ENCODE assay signal across 8 mouse cellular contexts in the genomic region with DNA sequence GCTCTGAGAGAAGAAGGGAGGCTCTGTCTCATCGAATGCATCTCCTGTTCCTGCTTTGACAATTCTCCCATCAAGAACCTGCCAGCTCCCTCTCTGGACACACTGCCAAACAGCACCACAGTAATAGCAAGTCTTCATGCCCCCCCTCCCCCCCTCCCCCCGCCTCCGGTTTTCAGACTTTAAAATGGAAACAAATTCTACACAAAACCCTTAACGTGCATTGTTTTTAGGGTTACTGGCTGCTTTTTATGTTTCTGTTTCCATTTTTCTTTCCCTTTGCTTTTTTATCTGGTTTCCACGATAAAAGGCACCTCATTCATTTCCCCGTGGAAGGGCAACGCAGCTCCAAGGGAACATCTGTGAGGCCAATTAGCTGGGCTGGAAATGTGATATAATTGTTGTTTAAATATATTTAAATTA.
DNase-seq lines count a peak whose midpoint lies in the region; ATAC-seq and TF ChIP-seq lines count a peak whose summit lies in the region.

No protein-coding gene starts in this region.

- TF ChIP-seq CTCF in cerebellum, adult 2 months (IDR thresholded peaks at IDR 0.05; ENCODE audit: borderline replicate concordance, insufficient read depth, low read depth, low read length): no peak; the same call in 1 of the 2 replicates

- no peak overlapping the region for H3K9ac ChIP-seq in limb, embryonic 14.5 days (ENCODE audit: low read depth, low read length, severe bottlenecking)

- TF ChIP-seq POLR2A in cerebellum, adult 2 months (IDR thresholded peaks at IDR 0.05; ENCODE audit: borderline replicate concordance, insufficient read depth, low read length): no peak
- TF ChIP-seq POLR2A in limb, embryonic 14.5 days (IDR thresholded peaks at IDR 0.05; ENCODE audit: borderline replicate concordance, extremely low read depth, insufficient read depth, insufficient read length): no peak

- H3K9me3 ChIP-seq in limb, embryonic 14.5 days (ENCODE audit: control insufficient read depth, low read length): no peaks in the 10 kb centered on the region

- ATAC-seq in limb, embryonic 14.5 days (ENCODE audit: low FRiP score, low read depth): no peak

- H3K4me2 ChIP-seq in limb, embryonic 14.5 days (replicated peaks; ENCODE audit: low read depth, low read length, severe bottlenecking): peak overlapping the region; percentile 43

- H3K27ac ChIP-seq in cerebellum, adult 2 months (ENCODE audit: insufficient read depth, low read length): no peak overlapping the region
- H3K27ac ChIP-seq in limb, embryonic 14.5 days (replicated peaks; ENCODE audit: low read depth, low read length): no peak overlapping the region

- WGBS in cerebellum, adult 2 months: 4% methylated on average over 7 of the region's 7 CpGs
- 3% methylated on average over 7 of the region's 7 CpGs for WGBS in limb, embryonic 14.5 days

- no peaks in the 10 kb centered on the region for H3K4me1 ChIP-seq in cerebellum, adult 2 months (ENCODE audit: control insufficient read depth, insufficient read depth, low read length)
- no peaks in the 10 kb centered on the region; the same call in 1 of the 2 replicates for H3K4me1 ChIP-seq in limb, embryonic 14.5 days (ENCODE audit: control insufficient read depth, insufficient read depth, low read length)

- DNase-seq in cerebellum, adult 2 months: peak in 1 of 2 experiments; percentile 29
- no peak for DNase-seq in cerebellum, adult 9-11 months
- DNase-seq in right cerebral cortex, adult 18-20 months: peak; percentile 3
- no peak for DNase-seq in right cerebral cortex, postnatal 25 days
- DNase-seq in limb, embryonic 14.5 days (ENCODE audit: low spot score): peak; percentile 13
- peak; percentile 13 for DNase-seq in right cerebral cortex, postnatal 14 days
- DNase-seq in natural killer cell, adult 2 months (ENCODE audit: low spot score in 2 of 2): no peak
- no peak for DNase-seq in adrenal gland, adult 2 months

- no peaks in the 10 kb centered on the region for H3K36me3 ChIP-seq in limb, embryonic 14.5 days (ENCODE audit: control insufficient read depth, insufficient read depth, low read length)

- H3K4me3 ChIP-seq in cerebellum, adult 2 months (replicated peaks; ENCODE audit: insufficient read depth, low read depth, low read length): peak overlapping the region; percentile 50
- H3K4me3 ChIP-seq in limb, embryonic 14.5 days (replicated peaks; ENCODE audit: low read length): peak overlapping the region; percentile 24

- H3K27me3 ChIP-seq in cerebellum, adult 2 months (ENCODE audit: control insufficient read depth, insufficient read depth, low read length): no peaks in the 10 kb centered on the region; the same call in 1 of the 2 replicates
- H3K27me3 ChIP-seq in limb, embryonic 14.5 days (ENCODE audit: control insufficient read depth, insufficient read depth, low read length): no peaks in the 10 kb centered on the region

Comparison
In these comparisons a context has a peak if more than half of its experiments do, and no peak if none do; other contexts are left out.
1. DNase-seq: peak in right cerebral cortex, adult 18-20 months (single experiment), limb, embryonic 14.5 days (single experiment) and right cerebral cortex, postnatal 14 days (single experiment); none in cerebellum, adult 9-11 months (single experiment), right cerebral cortex, postnatal 25 days (single experiment), natural killer cell, adult 2 months (0 of 2) and adrenal gland, adult 2 months (single experiment).